Mouse (Mus musculus) duodenum, adult 2 months (tissue): ENCODE measurements around the gene Bend6. TPM values are rescaled to one million over a fixed set of nuclear protein-coding genes. Genes with fewer than 3 reads are reported as not detected.

ENCODE experiments used
- polyA plus RNA-seq: library from polyadenylated mRNA; depleted of rRNA; stranded (reverse); fragments of >200 nt; gene quantifications from 2 replicates; pipeline ENCODE4 v1.2.3, GENCODE M21; 2012; ENCODE audit warnings: low replicate concordance; rRNA removed

Bend6 gene
- 0.11 and 0.13 TPM in 2 replicates for polyA plus RNA-seq

GRCm38 (mm10) chr1:33907421-33908190 is at the start of gene Bend6:
TSS of gene Bend6 (minus strand) at chr1:33907816.

GRCm38 (mm10) chr1:33908191-33908962 is 761 bp upstream of the Bend6 start, which contains the start of gene Dst:
TSS of gene Dst (plus strand) at chr1:33908225.

GRCm38 (mm10) chr1:33813868-33814794 is 93.5 kb downstream of the Bend6 start, which contains the start of gene Zfp451:
TSS of gene Zfp451 (minus strand) at chr1:33814595.

Other genes starting within 250 kb of the Bend6 start
- 1.1 and 2.2 TPM in 2 replicates for gene Prim2, start 238.0 kb downstream of the Bend6 start, polyA plus RNA-seq
- 2.8 and 3.1 TPM in 2 replicates for gene Rab23, start 187.9 kb downstream of the Bend6 start, polyA plus RNA-seq
- gene Bag2, start 150.0 kb downstream of the Bend6 start, polyA plus RNA-seq = 6.3 and 17.0 TPM in 2 replicates
- 0.41 and 1.3 TPM in 2 replicates for gene Zfp451, start 93.2 kb downstream of the Bend6 start, polyA plus RNA-seq
- 18.8 and 33.2 TPM in 2 replicates for gene Dst, start 409 bp upstream of the Bend6 start, polyA plus RNA-seq